Mouse (Mus musculus): ENCODE measurements around the gene Zbtb12. TPM values are rescaled to one million over a fixed set of nuclear protein-coding genes. Genes with fewer than 3 reads are reported as not detected.
"Not testable (repeated sequence)": the region's sequence is repeated elsewhere in the genome, so short reads cannot be mapped to it uniquely, and the experiment has no call there.

Gene Zbtb12
- polyA plus RNA-seq (2014; fragmentation: Nextera tagmentation; extraction: Ambion mirVana) = 2.1 and 2.8 TPM in 2 replicates

- Histone ChIP-seq H3K27ac (ENCODE audit: low read depth, low read length) (no peak within 1 kb of the TSS), H3K9ac (ENCODE audit: low read length) (no peak within 1 kb of the TSS), H3K4me2 (ENCODE audit: low read depth, low read length, severe bottlenecking) (no peak within 1 kb of the TSS), H3K27me3 (ENCODE audit: control insufficient read depth, insufficient read depth, low read length) (no peaks in the 10 kb centered on the region), H3K36me3 (ENCODE audit: control insufficient read depth, insufficient read depth, low read length) (no peaks in the 10 kb centered on the region), H3K4me1 (replicated peaks; ENCODE audit: control insufficient read depth, insufficient read depth, low read length) (no peaks in the 10 kb centered on the region), H3K9me3 (ENCODE audit: control insufficient read depth, low read length) (no peaks in the 10 kb centered on the region), H3K4me3 (ENCODE audit: low read depth, low read length) (no peak within 1 kb of the TSS)
- 65% methylated on average over 11 of the region's 11 CpGs for WGBS
- DNase-seq (ENCODE audit: low spot score) (no peak), ATAC-seq (replicated peaks; ENCODE audit: low FRiP score) (no peak)
These were observed at the start of gene Zbtb12 for GRCm38 (mm10) chr17:34879336-34879879. Zbtb12 (plus strand) TSS chr17:34879483.

GRCm38 (mm10) chr17:34830776-34831175 is 48.5 kb upstream of the Zbtb12 start:
- not testable (repeated sequence) for H3K36me3 ChIP-seq (ENCODE audit: control insufficient read depth, insufficient read depth, low read length)

GRCm38 (mm10) chr17:34836155-34836855 is 43.0 kb upstream of the Zbtb12 start:
- 4% methylated on average over 48 of the region's 48 CpGs for WGBS
- no peaks in the 10 kb centered on the region for H3K9me3 ChIP-seq (ENCODE audit: control insufficient read depth, low read length)
- no peak for DNase-seq (ENCODE audit: low spot score)
- H3K36me3 ChIP-seq (ENCODE audit: control insufficient read depth, insufficient read depth, low read length) = peaks cover 11% of the 10 kb centered on the region
- peaks cover 16% of the 10 kb centered on the region for H3K4me1 ChIP-seq (replicated peaks; ENCODE audit: control insufficient read depth, insufficient read depth, low read length)
- H3K27ac ChIP-seq (ENCODE audit: low read depth, low read length) = peak overlapping the region; percentile 14; the same call in 1 of the 2 replicates
- ATAC-seq (replicated peaks; ENCODE audit: low FRiP score) = peak; percentile 85
- H3K9ac ChIP-seq (ENCODE audit: low read length) = peak overlapping the region; percentile 77
- peak overlapping the region; percentile 78 for H3K4me3 ChIP-seq (ENCODE audit: low read depth, low read length)
- no peaks in the 10 kb centered on the region for H3K27me3 ChIP-seq (ENCODE audit: control insufficient read depth, insufficient read depth, low read length)
- peak overlapping the region; percentile 95 for H3K4me2 ChIP-seq (ENCODE audit: low read depth, low read length, severe bottlenecking)

More at GRCm38 (mm10) chr17:34830776-34831175, 48.5 kb upstream of the Zbtb12 start:
- not testable (repeated sequence) for H3K9me3 ChIP-seq (ENCODE audit: control insufficient read depth, low read length); DNase-seq (ENCODE audit: low spot score); H3K4me1 ChIP-seq (replicated peaks; ENCODE audit: control insufficient read depth, insufficient read depth, low read length); H3K9ac ChIP-seq (ENCODE audit: low read length); H3K4me3 ChIP-seq (ENCODE audit: low read depth, low read length); H3K27ac ChIP-seq (ENCODE audit: low read depth, low read length); H3K4me2 ChIP-seq (ENCODE audit: low read depth, low read length, severe bottlenecking); ATAC-seq (replicated peaks; ENCODE audit: low FRiP score); H3K27me3 ChIP-seq (ENCODE audit: control insufficient read depth, insufficient read depth, low read length)
- WGBS = 91% methylated on average over 1 of the region's 1 CpGs

- H3K27ac ChIP-seq (ENCODE audit: low read depth, low read length) = peak within 1 kb of the TSS; percentile 41; the same call in 1 of the 2 replicates
- under 1% methylated on average over 40 of the region's 40 CpGs for WGBS
These were observed 42.4 kb upstream of the Zbtb12 start, which contains the start of the genes Stk19 and Dxo for GRCm38 (mm10) chr17:34836856-34837221. Stk19 (minus strand) TSS chr17:34836945. Dxo (plus strand) TSS chr17:34837019.

GRCm38 (mm10) chr17:34837464-34838324 is 41.6 kb upstream of the Zbtb12 start:
- no peaks in the 10 kb centered on the region for H3K27me3 ChIP-seq (ENCODE audit: control insufficient read depth, insufficient read depth, low read length)
- H3K27ac ChIP-seq (ENCODE audit: low read depth, low read length) = peak overlapping the region; percentile 41; the same call in 1 of the 2 replicates
- peak overlapping the region; percentile 77 for H3K9ac ChIP-seq (ENCODE audit: low read length)
- ATAC-seq (replicated peaks; ENCODE audit: low FRiP score) (peak; percentile 4; the same call in 1 of the 2 replicates), DNase-seq (ENCODE audit: low spot score) (no peak)
- peak overlapping the region; percentile 97 for H3K4me2 ChIP-seq (ENCODE audit: low read depth, low read length, severe bottlenecking)
- H3K36me3 ChIP-seq (ENCODE audit: control insufficient read depth, insufficient read depth, low read length) = peaks cover 11% of the 10 kb centered on the region
- H3K9me3 ChIP-seq (ENCODE audit: control insufficient read depth, low read length) = no peaks in the 10 kb centered on the region
- peaks cover 16% of the 10 kb centered on the region for H3K4me1 ChIP-seq (replicated peaks; ENCODE audit: control insufficient read depth, insufficient read depth, low read length)
- WGBS = 45% methylated on average over 43 of the region's 43 CpGs
- H3K4me3 ChIP-seq (ENCODE audit: low read depth, low read length) = peak overlapping the region; percentile 78

More at GRCm38 (mm10) chr17:34836856-34837221, 42.4 kb upstream of the Zbtb12 start, which contains the start of the genes Stk19 and Dxo:
- Histone ChIP-seq H3K9ac (ENCODE audit: low read length) (peak within 1 kb of the TSS; percentile 77), H3K4me3 (ENCODE audit: low read depth, low read length) (peak within 1 kb of the TSS; percentile 78), H3K4me1 (replicated peaks; ENCODE audit: control insufficient read depth, insufficient read depth, low read length) (peaks cover 16% of the 10 kb centered on the region), H3K27me3 (ENCODE audit: control insufficient read depth, insufficient read depth, low read length) (no peaks in the 10 kb centered on the region), H3K4me2 (ENCODE audit: low read depth, low read length, severe bottlenecking) (peak within 1 kb of the TSS; percentile 97), H3K9me3 (ENCODE audit: control insufficient read depth, low read length) (no peaks in the 10 kb centered on the region), H3K36me3 (ENCODE audit: control insufficient read depth, insufficient read depth, low read length) (peaks cover 11% of the 10 kb centered on the region)
- DNase-seq (ENCODE audit: low spot score) (peak; percentile 98), ATAC-seq (replicated peaks; ENCODE audit: low FRiP score) (peak; percentile 92)

- no peak overlapping the region for H3K9ac ChIP-seq (ENCODE audit: low read length)
- DNase-seq (ENCODE audit: low spot score) = no peak
- 87% methylated on average over 7 of the region's 7 CpGs for WGBS
- peaks cover 16% of the 10 kb centered on the region for H3K4me1 ChIP-seq (replicated peaks; ENCODE audit: control insufficient read depth, insufficient read depth, low read length)
- no peaks in the 10 kb centered on the region for H3K9me3 ChIP-seq (ENCODE audit: control insufficient read depth, low read length)
- no peak overlapping the region for H3K4me2 ChIP-seq (ENCODE audit: low read depth, low read length, severe bottlenecking)
- no peak overlapping the region for H3K27ac ChIP-seq (ENCODE audit: low read depth, low read length)
- no peak overlapping the region for H3K4me3 ChIP-seq (ENCODE audit: low read depth, low read length)
- no peak for ATAC-seq (replicated peaks; ENCODE audit: low FRiP score)
- H3K27me3 ChIP-seq (ENCODE audit: control insufficient read depth, insufficient read depth, low read length) = no peaks in the 10 kb centered on the region
- peaks cover 11% of the 10 kb centered on the region for H3K36me3 ChIP-seq (ENCODE audit: control insufficient read depth, insufficient read depth, low read length)
These were observed 40.5 kb upstream of the Zbtb12 start for GRCm38 (mm10) chr17:34838785-34839184.

- no peaks in the 10 kb centered on the region for H3K9me3 ChIP-seq (ENCODE audit: control insufficient read depth, low read length)
- ATAC-seq (replicated peaks; ENCODE audit: low FRiP score) (no peak), DNase-seq (ENCODE audit: low spot score) (no peak)
- WGBS = 87% methylated on average over 6 of the region's 6 CpGs
- no peaks in the 10 kb centered on the region for H3K27me3 ChIP-seq (ENCODE audit: control insufficient read depth, insufficient read depth, low read length)
- no peak overlapping the region for H3K27ac ChIP-seq (ENCODE audit: low read depth, low read length)
- H3K4me1 ChIP-seq (replicated peaks; ENCODE audit: control insufficient read depth, insufficient read depth, low read length) = peaks cover 15% of the 10 kb centered on the region
- peaks cover 11% of the 10 kb centered on the region for H3K36me3 ChIP-seq (ENCODE audit: control insufficient read depth, insufficient read depth, low read length)
- no peak overlapping the region for H3K9ac ChIP-seq (ENCODE audit: low read length)
- no peak overlapping the region for H3K4me3 ChIP-seq (ENCODE audit: low read depth, low read length)
- H3K4me2 ChIP-seq (ENCODE audit: low read depth, low read length, severe bottlenecking) = no peak overlapping the region
These were observed 38.5 kb upstream of the Zbtb12 start for GRCm38 (mm10) chr17:34840736-34841307.

- 92% methylated on average over 13 of the region's 13 CpGs for WGBS
These were observed 34.4 kb upstream of the Zbtb12 start for GRCm38 (mm10) chr17:34844884-34845283.

More at GRCm38 (mm10) chr17:34844884-34845283, 34.4 kb upstream of the Zbtb12 start:
- Histone ChIP-seq H3K4me3 (ENCODE audit: low read depth, low read length) (no peak overlapping the region), H3K4me1 (replicated peaks; ENCODE audit: control insufficient read depth, insufficient read depth, low read length) (peaks cover 2% of the 10 kb centered on the region; the same call in 1 of the 2 replicates), H3K9ac (ENCODE audit: low read length) (no peak overlapping the region), H3K36me3 (ENCODE audit: control insufficient read depth, insufficient read depth, low read length) (peaks cover 8% of the 10 kb centered on the region), H3K27ac (ENCODE audit: low read depth, low read length) (no peak overlapping the region), H3K27me3 (ENCODE audit: control insufficient read depth, insufficient read depth, low read length) (no peaks in the 10 kb centered on the region), H3K4me2 (ENCODE audit: low read depth, low read length, severe bottlenecking) (no peak overlapping the region), H3K9me3 (ENCODE audit: control insufficient read depth, low read length) (no peaks in the 10 kb centered on the region)
- DNase-seq (ENCODE audit: low spot score) = no peak
- ATAC-seq (replicated peaks; ENCODE audit: low FRiP score) = no peak

All from forebrain, embryonic 11.5 days (tissue).